Mouse (Mus musculus): ENCODE data around the gene Prss57.

DNA sequence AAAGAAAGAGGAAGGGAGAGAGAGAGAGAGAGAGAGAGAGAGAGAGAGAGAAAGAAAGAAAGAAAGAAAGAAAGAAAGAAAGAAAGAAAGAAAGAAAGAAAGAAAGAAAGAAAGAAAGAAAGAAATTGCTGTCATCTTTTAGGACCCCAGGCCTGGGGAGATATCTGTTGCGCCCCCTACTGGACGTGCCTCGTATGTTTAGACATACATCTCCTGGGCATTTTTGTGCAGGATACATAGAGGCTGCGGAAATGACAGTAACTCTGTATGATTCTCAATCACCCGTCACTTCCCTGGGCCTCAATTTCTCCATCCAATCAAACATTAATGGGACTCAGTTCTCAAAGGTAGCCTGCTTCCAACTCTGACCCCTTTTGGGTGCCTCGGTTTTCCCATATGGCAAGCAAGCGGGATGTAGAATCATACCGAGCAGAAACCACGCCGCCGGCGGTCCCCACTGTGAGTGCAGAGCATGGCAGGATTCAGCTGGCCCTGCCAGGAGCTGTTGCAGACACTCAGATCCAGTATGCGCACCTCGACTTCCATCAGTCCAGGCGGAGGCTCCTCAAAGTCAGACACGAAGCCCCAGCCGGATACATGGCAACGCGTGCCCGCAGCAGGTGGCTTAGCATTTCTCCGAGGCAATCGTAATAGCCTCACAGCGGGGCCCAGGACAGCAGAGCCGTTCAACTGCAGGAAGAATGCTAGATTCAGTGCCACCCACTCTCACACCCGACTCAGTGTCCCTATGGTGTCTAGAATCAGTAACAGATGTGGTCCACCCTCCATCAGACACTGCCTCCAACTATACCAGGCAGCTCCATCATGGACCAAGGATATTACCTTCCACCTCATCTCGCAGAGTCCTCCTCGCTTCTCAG is 6.6 kb downstream of the Prss57 start:
- TF ChIP-seq POLR2A (IDR thresholded peaks at IDR 0.05; ENCODE audit: extremely low read depth, insufficient read depth, low read length) (no peak), CTCF (IDR thresholded peaks at IDR 0.05; ENCODE audit: extremely low read depth, insufficient read depth, low read length) (peak; percentile 41)
